Mouse (Mus musculus): ENCODE results near the gene Slc8a3.

The Slc8a3 gene

DNA sequence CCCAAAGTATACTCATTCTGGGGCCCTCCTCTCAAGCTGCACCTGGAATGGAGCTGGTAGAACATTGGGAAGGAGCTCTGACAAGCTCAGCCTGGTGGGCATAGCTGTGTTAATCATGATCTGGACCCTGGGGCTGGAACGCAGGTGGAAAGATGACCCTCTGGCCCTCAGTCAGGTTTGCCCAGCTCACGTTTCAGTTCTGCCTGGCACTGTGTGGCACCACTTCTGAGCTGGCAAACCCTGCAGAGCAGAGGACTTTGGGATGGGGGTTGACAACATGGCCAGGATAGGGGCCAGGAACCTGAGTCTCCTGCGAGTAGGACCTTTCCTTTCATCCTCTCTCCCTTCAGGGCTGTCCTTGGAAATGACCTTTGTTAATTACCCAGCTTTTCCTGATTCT, 146.3 kb downstream of the Slc8a3 start:
- DNase-seq (ENCODE audit: extremely low read depth, low read depth, low spot score): no peak

DNA sequence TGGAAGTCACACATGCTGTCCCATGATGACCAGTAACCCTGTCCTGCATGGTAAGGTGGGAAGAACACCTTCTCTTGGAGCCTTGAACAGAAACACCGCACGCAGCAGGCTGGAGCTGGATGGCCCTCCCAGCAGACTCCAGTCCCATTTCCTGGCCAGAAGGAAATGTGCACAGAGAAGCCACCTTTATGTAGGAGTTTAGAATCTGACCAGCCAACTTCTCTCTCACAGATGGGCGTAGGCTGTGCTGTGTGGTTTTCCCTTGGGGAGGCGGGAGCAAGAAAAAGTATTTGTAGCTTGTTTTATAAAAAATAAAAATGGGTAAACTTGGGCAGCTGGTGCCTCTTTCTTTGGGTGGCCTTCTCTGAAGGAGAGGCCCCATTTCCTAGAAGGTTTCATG, 146.9 kb downstream of the Slc8a3 start:
- DNase-seq (ENCODE audit: extremely low read depth, low read depth, low spot score): no peak

DNA sequence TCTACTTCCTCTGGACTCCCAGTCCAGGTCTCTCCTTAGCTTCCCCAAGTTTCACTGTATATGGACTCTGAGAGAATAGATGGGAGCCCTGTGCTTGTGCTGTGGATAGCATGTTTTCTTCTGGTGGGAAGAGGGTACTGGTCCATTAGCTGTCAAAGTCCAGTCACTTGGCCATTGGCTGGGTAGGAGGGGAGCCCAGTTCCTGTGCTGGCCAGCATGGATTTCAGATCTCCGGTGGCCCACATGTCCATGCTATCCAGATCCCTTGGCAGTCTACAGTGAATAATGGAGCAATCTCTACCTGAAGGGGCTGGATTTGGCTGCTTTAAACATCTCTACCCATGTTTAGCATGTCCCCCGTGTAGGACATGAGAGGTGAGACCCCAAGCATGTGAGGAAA, 148.0 kb downstream of the Slc8a3 start:
- no peak for DNase-seq (ENCODE audit: extremely low read depth, low read depth, low spot score)

DNA sequence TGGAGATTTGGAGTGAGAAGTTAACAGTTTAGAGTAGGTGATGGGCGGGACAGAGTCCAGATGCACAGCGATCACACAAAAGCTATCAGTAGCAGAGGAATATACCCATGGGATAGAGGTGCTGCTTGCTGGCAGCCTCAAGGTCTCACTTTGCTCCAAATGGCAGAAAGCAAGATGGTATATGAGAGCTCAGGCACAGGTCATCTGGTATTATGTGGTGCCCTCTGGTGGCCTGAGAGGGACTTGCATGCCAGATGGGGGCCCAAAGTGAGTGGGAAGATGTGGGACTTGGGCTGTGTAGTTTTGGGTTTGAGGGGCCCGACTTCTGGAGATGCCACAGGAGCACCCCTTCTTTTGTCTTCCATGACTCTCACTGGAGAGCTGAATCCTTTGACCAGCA, 150.9 kb downstream of the Slc8a3 start:
- no peak for DNase-seq (ENCODE audit: extremely low read depth, low read depth, low spot score)

DNA sequence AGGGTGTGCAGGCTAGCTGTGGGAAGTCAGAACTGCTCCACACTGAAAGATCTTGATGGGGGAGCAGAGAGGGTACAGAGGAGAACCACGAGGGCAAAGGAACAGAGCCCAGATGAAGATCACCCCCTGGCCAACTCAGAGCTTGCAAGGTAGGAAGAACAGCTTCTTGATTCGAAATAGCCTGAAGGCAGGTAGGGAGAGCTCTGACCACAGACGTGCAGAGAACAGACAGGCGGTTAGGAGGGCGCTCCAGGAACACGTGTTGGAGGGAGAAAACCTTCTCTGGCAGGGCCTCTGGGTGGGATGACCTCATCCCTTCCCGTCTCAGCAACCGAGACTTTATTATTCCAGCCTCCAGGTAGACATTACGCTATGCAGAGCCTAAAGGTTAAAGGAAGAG, 157.7 kb downstream of the Slc8a3 start:
- DNase-seq (ENCODE audit: extremely low read depth, low read depth, low spot score): no peak

DNA sequence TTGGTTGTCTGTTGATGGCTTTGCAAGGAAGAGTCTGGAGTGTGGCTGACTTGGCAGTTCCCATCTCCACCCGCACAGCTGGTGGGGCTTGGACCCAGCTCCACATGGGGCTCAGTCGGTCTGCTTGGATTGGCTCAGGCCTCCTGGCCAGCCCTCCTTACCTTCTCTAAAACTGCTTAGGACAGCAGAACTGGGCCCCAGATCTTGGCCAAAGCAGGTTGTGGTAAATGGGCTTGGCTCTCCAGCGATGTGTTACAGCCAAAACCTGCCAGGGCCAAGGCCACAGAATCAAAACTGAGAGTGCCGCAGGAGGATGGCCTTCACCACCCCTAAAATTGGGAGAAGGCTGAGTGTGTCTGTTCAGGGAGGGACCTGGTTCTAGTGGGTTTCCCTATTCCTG, 159.1 kb downstream of the Slc8a3 start:
- no peak for DNase-seq (ENCODE audit: extremely low read depth, low read depth, low spot score)

DNA sequence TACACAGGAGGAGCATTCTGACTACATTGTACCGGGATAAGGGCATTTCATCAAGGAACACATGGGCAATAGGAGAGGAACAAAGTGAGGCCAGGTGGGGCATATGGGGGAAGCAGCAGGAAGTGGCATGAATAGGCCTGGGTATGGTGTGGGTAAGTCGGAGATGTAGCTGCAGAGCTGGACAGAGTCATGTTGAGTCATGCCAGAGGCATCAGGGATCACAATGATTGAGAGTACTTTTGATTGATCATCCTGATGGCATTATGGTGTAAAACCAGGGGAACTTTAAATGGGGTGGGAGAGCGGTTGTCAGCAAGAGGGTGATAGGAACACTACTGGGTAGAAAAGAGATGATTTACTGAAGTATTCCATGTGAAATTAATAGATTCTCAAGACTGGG, 160.0 kb downstream of the Slc8a3 start:
- no peak for DNase-seq (ENCODE audit: extremely low read depth, low read depth, low spot score)

DNA sequence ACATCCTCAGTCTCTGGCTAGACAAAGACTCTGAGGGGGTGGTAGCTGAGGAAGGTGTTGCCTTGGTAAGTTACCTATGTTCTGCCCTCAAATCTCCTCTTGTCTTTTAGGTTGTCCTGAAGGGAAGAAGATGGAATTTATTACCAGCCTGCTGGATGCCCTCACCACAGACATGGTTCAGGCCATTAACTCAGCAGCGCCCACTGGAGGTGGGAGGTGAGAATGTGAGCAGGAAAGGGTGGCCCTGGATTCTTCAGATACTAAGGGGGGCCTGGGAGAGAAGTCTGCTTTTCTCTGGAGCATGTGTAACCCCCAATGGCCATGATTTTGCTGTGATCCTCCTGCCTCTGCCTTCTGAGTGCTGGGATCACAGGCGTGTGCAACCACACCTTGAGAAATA, 162.9 kb downstream of the Slc8a3 start:
- DNase-seq (ENCODE audit: extremely low read depth, low read depth, low spot score): no peak

DNA sequence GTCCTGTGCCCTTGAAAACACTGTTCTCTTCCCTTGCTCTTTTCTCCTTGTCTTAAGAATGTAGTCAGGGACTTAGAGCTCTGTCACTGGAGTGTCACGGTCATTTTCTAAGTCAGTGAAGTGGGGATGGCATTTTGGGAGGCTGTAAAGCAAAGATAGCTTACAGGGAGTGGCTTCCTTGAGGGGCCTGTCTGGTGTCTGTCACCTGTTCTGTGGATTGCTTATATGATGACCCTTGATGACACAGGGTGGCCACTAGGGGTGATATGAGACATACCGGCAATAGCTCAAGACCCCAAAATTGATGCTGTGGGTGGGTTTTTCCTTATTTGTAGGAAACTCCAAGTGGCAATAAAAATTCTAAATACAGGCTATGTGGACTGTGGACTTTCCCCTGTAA, 164.5 kb downstream of the Slc8a3 start:
- no peak for DNase-seq (ENCODE audit: extremely low read depth, low read depth, low spot score)

DNA sequence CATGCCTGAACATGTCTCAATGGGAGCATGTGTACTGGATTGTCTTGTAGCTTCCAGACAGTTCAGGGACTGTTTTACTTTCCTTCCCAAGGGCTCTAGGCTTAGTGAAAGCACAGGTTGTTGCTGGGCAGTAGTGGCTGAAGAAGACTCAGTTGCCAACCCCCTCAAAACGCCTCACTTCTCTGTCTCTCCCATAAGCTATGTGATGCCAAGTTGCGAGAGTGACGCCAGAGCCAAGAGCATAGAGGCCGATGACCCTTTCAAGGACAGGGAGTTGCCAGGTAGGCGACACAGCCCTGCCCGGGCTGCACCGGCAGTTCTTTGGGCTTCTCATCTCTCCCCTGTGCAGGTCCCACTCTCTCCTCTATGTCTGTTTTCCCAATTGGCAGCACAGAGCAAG, 164.9 kb downstream of the Slc8a3 start:
- no peak for DNase-seq (ENCODE audit: extremely low read depth, low read depth, low spot score)

DNA sequence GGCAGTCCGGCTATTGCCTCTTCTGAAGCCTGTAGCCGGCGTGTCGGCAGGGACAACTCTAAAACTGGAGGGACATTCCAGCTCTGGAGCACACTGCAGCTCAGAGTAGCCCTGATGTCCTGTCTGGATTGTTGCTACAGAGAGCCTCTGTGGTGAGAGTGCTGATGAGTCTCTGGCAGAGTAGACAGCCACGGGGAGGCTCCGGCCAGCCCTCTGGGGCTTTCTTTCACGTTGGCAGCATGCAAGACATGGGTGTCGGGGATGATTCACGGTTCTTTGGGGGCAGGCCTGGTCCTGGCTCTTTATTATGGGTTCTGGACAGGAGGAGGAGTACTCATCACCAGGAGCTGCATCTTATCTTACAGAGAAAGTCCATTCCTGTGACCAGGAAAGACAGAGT, 165.8 kb downstream of the Slc8a3 start:
- no peak for DNase-seq (ENCODE audit: extremely low read depth, low read depth, low spot score)

DNA sequence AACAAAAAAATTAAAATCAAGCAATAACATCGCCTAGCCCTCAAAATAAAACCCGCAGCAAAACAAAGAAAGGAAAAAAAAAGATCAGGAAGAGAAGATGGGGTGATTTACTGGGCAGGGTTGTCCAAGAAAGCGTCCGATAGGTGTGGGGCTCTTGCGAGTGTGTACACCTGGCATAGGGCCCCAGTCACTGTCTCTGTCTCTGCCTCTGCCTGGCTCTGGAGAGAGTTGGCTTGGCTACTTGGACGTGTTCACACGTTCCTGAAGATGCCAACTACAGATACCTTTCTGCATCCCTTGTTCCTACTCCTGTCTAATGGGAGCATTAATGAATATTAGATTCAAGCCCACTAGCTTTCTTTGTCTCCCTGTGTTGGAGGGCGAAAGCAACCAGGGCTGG, 166.4 kb downstream of the Slc8a3 start:
- no peak for DNase-seq (ENCODE audit: extremely low read depth, low read depth, low spot score)

DNA sequence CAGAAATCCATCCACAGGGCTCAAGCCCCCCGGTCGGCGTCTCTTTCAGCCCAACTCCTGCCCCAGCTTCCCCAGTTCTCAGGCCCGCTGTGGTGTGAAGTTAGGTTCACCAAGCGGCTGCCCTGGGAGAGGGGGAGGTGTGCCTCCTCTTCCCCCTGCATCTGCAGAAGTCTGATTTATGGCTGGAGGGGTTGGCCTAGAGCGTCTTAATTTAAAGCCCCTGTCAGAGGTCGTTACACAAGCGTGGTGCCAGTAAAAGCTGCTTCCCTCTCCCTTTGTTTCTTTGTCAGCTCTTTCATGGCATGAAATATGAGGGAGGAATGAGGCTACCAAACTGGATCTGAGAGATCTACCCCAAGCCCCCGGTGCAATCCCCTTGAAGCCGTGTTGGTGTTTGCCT, 166.9 kb downstream of the Slc8a3 start:
- no peak for DNase-seq (ENCODE audit: extremely low read depth, low read depth, low spot score)

DNA sequence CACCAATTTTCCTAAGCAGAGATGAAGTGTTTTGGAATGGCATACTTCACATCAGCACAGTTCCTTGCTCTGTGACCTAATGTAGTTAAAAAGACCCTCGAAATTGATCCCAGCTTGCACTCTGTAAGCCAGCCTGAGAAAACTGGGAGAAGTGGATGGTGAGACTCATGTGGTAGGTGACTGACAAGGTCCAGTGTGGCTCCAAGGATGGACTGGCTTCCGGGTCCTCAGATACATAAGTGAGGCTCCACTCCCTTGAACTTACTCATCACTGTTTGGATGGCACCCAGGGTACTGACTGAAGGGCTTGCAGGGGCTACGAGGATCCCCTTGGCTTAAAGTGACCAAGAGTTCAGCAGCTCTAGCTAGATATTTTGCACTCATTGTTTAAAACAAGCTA, 169.4 kb downstream of the Slc8a3 start:
- no peak for DNase-seq (ENCODE audit: extremely low read depth, low read depth, low spot score)

DNA sequence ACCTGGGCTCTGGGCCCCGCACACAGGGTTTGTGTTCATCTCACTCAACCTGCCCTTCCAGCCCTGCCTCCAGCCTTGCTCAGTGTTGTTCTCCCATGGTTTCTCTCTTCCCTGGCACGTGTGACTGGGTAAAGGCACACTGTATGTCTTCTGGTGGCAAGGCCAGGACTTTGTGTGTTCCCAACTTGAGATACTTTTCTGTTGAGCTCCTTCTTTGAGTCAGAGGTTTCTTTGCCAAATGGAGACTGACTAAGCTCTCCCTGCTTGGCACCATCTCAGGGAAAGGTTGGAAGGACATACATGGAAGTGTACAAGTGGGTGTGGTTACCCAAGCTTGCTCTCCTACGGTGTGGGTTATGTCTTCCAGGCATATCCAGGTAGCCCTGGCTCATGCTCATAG, 169.8 kb downstream of the Slc8a3 start:
- peak; percentile 21 for DNase-seq (ENCODE audit: extremely low read depth, low read depth, low spot score)

DNA sequence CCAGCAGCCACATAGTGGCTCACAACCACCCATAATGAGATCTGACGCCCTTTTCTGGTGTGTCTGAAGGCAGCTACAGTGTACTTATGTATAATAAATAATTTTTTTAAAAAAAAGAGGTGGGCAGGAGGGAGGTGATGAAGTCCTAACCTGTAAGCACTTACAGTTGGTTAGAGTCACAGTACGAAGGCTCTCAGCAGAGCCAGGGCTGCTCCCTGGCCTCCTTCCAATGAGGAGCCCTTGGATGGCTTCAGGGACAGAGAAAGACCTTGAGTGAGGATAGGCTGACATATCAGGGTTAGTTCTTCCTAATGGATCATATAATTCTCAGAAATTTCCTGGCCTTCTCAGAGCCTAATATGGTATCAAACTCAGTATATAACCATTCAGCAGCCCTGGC, 171.7 kb downstream of the Slc8a3 start:
- DNase-seq (ENCODE audit: extremely low read depth, low read depth, low spot score): no peak

DNA sequence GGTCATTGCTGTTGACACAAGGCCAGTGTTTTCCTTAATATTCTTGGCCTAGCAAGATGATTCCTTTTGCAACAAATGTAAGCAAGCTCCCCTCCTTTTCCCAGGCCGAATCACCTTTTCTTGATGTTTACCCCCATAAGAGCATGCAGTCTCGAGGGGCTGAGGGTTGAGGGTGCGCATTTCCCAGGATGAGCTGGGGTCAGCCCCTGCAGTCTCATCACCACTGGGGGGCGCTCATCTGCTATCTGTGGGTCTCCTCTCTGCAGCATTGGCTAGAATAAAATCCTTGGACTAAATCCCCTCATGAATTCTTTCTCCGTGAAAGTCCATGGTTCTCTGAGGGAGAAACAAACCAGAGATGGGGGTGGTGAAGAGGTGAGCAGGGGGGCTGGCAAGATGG, 172.1 kb downstream of the Slc8a3 start:
- no peak for DNase-seq (ENCODE audit: extremely low read depth, low read depth, low spot score)

DNA sequence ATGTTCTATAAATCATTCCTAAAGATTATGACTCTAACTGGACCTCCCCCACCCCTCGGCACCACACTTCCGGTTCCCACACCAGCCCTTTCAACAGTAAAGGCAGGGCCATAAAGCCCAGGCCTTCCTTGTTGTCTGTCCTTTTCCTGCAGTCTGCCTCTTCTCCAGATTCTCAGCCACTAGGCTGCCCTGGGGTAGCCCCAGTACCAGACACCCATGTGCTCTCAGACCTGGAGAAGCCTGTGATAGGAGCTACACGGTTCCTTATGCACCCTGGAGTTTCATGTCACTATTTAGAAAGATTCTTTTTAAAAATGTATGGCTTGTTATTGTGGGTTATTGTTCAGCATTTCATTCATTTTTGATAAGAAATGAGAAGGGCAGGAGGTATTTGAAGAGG, 172.6 kb downstream of the Slc8a3 start:
- DNase-seq (ENCODE audit: extremely low read depth, low read depth, low spot score): no peak

DNA sequence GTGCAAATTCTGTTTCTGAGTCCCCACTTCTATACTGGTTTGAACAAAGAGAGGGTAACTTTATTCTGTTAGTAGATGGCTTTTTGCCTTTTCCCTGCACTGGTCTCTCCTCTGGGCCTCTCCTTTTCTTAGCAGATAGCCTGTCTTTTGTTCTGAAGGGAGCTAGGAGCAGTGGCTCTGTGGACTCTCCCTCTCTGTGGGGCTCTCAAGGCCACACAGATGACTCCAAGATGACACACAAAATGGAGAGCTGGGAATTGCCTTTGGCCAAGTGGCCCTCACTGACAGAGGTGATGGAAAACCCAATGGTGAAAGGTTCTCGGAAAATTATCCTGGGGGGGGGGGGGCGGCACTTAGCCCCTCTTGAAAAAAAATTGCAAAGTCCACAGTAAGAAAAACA, 173.0 kb downstream of the Slc8a3 start:
- DNase-seq (ENCODE audit: extremely low read depth, low read depth, low spot score): no peak

DNA sequence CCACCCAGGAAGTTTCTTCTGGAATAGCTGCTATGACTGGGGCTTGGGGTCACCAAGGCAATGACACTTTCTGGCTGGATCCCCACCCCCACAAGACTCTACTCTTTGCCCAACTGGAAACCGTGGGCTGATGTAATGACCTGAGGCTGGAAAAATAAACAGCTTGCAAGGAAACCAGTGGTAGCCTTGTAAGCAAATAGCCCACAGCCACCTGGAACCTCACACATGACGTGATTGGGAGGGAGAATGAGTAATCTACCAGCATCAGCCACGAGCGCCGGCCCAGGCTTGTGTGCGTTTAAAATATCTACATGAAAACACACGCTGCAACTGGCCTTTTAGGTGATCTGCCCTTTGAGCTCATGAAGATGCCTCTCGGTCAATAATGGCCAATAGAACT, 176.1 kb downstream of the Slc8a3 start:
- no peak for DNase-seq (ENCODE audit: extremely low read depth, low read depth, low spot score)

DNA sequence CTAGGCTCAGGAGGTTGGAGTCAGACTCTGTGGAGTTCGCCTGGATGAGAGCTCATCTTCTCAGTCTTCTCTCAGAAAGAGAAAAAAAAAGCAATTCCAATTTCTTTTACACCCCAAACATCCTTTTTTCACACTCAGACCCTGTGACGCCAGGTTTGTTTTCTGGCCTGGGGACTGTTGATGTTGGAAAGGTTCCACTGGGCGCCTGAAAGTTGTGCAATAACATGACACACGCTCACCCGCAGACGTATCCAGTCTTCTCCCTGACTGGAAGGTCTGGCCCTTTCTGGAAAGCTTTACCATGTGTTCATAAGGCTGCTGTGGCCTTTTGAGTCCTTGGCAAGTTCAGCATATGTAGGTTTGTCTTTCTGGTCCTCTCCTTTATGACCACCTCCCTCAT, 177.3 kb downstream of the Slc8a3 start:
- DNase-seq (ENCODE audit: extremely low read depth, low read depth, low spot score): no peak

DNA sequence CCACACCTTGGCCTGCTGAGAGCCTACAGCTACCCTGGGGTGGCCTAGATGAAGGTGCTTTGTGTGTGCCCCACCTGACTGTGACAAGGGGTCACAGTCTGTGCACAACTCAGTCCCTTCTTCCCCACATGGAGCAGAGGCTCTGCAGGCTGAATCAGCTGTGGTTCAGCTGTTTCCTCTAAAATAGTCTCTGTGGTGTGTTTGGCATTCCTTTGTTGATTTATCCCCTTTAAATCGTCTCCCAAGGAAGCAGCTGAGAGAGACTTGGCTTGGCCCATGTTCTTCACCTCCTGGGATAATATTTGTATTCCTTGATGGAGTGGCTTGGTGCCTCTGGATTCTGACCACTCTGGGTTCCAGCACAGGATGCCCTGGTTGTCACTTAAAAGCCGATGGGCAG, 180.9 kb downstream of the Slc8a3 start:
- DNase-seq (ENCODE audit: extremely low read depth, low read depth, low spot score): no peak

DNA sequence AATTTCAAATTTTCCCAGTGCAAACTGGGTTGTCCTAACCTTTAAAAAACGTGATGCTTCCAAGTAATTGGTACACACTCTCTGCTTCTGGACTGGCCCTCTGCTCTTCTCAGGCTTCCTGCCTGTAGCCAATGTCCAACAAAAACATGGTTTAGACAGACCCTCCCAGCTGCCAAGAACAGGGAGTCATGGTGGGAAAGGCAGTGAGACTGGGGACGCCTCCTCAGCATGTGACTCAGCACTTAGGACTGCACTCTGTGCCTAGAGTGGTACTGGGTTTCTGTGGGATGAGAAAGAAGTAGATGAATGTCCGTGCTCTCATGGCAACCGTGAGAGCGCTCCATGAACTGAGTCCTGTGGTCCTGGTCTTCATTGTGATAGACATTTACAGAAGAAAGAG, 182.1 kb downstream of the Slc8a3 start:
- no peak for DNase-seq (ENCODE audit: extremely low read depth, low read depth, low spot score)

DNA sequence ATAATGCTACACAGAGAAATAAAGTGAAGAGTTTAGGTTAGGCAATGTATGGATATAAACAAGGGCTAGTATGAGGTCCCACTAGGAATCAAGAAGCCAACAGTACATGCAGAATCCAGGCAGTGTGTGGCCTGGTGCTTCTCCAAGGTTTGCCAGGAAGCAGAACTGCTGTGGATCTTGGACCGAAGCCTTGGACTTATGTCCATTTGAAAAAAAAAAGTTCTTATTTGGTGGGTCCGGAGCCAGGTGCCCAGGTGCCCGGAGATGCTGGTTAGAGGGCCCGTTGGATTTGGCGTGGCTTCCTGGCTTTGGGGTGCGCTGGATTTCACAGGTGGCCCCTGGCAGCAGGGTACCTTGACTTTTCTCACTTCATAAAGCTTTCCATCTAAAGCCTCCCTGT, 185.0 kb downstream of the Slc8a3 start:
- no peak for DNase-seq (ENCODE audit: extremely low read depth, low read depth, low spot score)
